Mouse (Mus musculus): ENCODE measurements around the gene Adgrd1. TPM values are rescaled to one million over a fixed set of nuclear protein-coding genes. Genes with fewer than 3 reads are reported as not detected.

Adgrd1 gene
- polyA plus RNA-seq, 1 experiment from 2014 or later: 0.08 TPM

DNA sequence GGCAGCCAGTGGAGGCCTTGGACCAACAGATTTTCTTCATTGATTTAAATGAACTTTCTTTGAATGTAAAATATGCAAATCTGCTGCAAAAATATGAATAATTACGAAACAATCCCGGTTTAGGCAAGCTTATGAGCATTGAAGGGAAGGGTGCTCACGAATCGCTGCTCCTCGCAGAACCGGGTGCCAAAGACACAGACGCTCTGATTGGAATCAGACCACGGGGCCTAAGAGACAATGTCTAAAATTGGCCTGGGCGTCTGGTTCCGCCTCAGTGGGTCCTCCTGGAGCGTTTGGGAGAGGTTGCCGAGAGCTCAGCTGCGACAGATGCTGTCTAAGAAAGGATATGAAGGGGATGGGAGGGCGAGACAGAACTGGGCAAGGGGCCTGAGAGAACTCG, 42.0 kb downstream of the Adgrd1 start:
- Histone ChIP-seq H3K36me3 (ENCODE audit: control insufficient read depth, insufficient read depth, low read length) (no peaks in the 10 kb centered on the region), H3K9me3 (ENCODE audit: control insufficient read depth, low read length) (no peaks in the 10 kb centered on the region), H3K27ac (ENCODE audit: low read depth, low read length) (no peak overlapping the region), H3K4me1 (ENCODE audit: control insufficient read depth, insufficient read depth, low read length) (no peaks in the 10 kb centered on the region), H3K4me3 (ENCODE audit: low read depth, low read length) (no peak overlapping the region), H3K9ac (replicated peaks; ENCODE audit: low read depth, low read length) (no peak overlapping the region), H3K27me3 (ENCODE audit: control insufficient read depth, insufficient read depth, low read length) (no peaks in the 10 kb centered on the region), H3K4me2 (ENCODE audit: low read depth, low read length) (no peak overlapping the region)
- WGBS: 69% methylated on average over 15 of the region's 15 CpGs
- no peak for ATAC-seq (ENCODE audit: low read depth)

DNA sequence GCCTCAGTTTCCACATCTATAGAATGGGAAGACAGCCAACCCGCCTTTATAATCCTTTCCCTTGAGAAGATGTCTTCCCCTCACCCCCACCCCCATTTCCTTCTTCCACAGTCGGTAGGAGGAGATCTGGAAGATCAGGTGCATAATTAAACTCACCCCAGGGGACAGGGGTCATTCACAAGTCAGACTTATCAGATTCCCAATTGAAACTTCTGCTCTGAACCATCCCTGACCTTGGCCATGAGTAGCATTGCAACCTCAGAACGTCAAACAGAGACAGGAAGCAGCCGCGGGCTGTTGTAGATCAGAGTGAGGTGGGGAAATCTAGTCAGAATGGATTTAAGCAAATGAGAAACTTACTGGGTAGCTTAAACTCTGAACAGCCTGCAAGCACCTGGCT, 46.3 kb downstream of the Adgrd1 start:
- no peak for ATAC-seq (ENCODE audit: low read depth)
- Histone ChIP-seq H3K4me3 (ENCODE audit: low read depth, low read length) (no peak overlapping the region), H3K27me3 (ENCODE audit: control insufficient read depth, insufficient read depth, low read length) (no peaks in the 10 kb centered on the region), H3K4me1 (ENCODE audit: control insufficient read depth, insufficient read depth, low read length) (no peaks in the 10 kb centered on the region), H3K27ac (ENCODE audit: low read depth, low read length) (no peak overlapping the region), H3K9ac (replicated peaks; ENCODE audit: low read depth, low read length) (no peak overlapping the region), H3K9me3 (ENCODE audit: control insufficient read depth, low read length) (no peaks in the 10 kb centered on the region), H3K36me3 (ENCODE audit: control insufficient read depth, insufficient read depth, low read length) (no peaks in the 10 kb centered on the region), H3K4me2 (ENCODE audit: low read depth, low read length) (no peak overlapping the region)
- WGBS: 70% methylated on average over 5 of the region's 5 CpGs

DNA sequence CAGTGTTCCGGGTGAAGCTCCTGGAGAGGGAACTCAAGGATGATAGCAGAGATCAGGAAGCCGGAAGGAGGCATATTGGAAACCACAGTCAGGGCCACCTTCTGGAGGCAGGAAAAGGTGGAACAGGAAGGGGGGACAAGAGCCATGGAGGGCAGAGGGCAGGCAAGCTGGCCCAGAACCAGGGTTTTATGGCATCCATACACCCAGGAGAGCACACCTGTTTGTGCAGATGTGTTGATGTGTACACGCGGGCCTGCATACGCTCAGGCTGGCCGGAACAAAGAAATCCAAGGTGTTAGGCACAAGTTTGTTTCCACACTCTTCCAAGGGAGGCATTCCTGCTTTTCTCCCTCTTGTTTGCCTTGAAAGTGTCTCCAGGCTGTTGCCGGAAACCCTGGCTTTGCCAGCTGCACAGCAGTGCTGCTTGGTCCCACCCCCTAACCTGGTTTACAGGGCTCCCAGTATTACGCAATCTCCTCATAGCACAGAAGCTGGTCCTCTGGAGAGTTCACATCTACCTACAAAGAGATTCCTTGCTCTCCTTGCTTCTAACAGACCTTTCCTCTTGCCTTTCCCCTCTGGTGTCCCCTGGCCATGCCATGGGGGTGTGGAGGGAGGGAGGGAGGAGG, 48.9 kb downstream of the Adgrd1 start:
- WGBS: 87% methylated on average over 8 of the region's 8 CpGs
- H3K4me3 ChIP-seq (ENCODE audit: low read depth, low read length): no peak overlapping the region
- no peak overlapping the region for H3K9ac ChIP-seq (replicated peaks; ENCODE audit: low read depth, low read length)
- no peaks in the 10 kb centered on the region for H3K9me3 ChIP-seq (ENCODE audit: control insufficient read depth, low read length)
- H3K4me2 ChIP-seq (ENCODE audit: low read depth, low read length): no peak overlapping the region
- H3K36me3 ChIP-seq (ENCODE audit: control insufficient read depth, insufficient read depth, low read length): no peaks in the 10 kb centered on the region
- H3K27ac ChIP-seq (ENCODE audit: low read depth, low read length): no peak overlapping the region
- no peaks in the 10 kb centered on the region for H3K27me3 ChIP-seq (ENCODE audit: control insufficient read depth, insufficient read depth, low read length)
- H3K4me1 ChIP-seq (ENCODE audit: control insufficient read depth, insufficient read depth, low read length): no peaks in the 10 kb centered on the region
- no peak for ATAC-seq (ENCODE audit: low read depth)

DNA sequence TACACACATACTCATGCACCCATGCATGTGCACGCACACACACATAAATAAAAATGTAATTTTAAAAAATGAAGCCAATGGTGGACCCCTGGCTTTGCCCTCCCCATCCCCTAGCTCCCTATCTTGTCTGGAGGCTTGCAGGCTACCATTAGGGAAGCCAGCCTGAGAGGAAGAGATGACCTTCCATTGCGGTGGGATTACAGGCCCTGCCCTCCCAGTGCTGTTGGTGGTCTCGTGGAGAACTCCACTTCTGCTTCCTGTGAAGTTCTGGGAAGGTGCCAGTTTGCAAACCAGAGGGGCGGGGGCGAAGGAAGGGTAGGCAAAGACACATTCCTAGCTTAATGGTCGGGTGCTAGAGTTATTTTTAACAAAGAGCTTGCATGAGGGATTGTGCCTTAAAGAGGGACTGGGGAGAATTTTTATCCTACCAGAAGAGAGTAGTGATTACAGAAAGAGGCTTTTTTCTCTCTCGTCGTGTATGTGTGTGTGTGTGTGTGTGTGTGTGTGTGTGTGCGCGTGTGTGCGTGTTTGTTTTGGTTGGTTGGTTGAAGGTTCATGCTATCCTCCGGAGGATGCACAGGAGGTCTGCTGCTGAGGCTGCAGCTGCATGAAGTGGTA, 50.5 kb downstream of the Adgrd1 start:
- Histone ChIP-seq H3K4me3 (ENCODE audit: low read depth, low read length) (no peak overlapping the region), H3K36me3 (ENCODE audit: control insufficient read depth, insufficient read depth, low read length) (no peaks in the 10 kb centered on the region), H3K27ac (ENCODE audit: low read depth, low read length) (no peak overlapping the region), H3K9me3 (ENCODE audit: control insufficient read depth, low read length) (no peaks in the 10 kb centered on the region), H3K4me1 (ENCODE audit: control insufficient read depth, insufficient read depth, low read length) (no peaks in the 10 kb centered on the region), H3K4me2 (ENCODE audit: low read depth, low read length) (no peak overlapping the region), H3K9ac (replicated peaks; ENCODE audit: low read depth, low read length) (no peak overlapping the region), H3K27me3 (ENCODE audit: control insufficient read depth, insufficient read depth, low read length) (no peaks in the 10 kb centered on the region)
- no peak for ATAC-seq (ENCODE audit: low read depth)
- 72% methylated on average over 12 of the region's 12 CpGs for WGBS

DNA sequence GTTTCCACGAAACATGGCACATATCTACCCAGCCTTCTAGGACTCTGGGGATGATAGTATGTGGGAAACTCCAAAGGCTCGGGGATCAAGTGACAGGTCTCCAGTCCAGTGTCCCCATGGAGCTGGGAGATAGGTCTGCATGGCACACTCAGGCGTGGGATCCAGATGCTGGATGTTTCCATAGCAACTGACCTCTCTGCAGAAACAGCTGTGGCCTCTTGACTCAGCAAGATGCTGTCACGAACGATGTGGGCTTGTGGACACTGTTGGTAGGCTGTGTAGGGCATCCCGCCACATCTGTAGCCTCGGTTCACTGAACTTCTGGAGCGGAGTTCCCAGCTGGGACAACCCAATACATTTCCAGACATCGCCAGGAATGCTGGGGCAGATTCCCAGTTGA, 51.9 kb downstream of the Adgrd1 start:
- Histone ChIP-seq H3K27me3 (ENCODE audit: control insufficient read depth, insufficient read depth, low read length) (no peaks in the 10 kb centered on the region), H3K4me3 (ENCODE audit: low read depth, low read length) (no peak overlapping the region), H3K4me2 (ENCODE audit: low read depth, low read length) (no peak overlapping the region), H3K36me3 (ENCODE audit: control insufficient read depth, insufficient read depth, low read length) (no peaks in the 10 kb centered on the region), H3K9me3 (ENCODE audit: control insufficient read depth, low read length) (no peaks in the 10 kb centered on the region), H3K4me1 (ENCODE audit: control insufficient read depth, insufficient read depth, low read length) (no peaks in the 10 kb centered on the region), H3K27ac (ENCODE audit: low read depth, low read length) (no peak overlapping the region), H3K9ac (replicated peaks; ENCODE audit: low read depth, low read length) (no peak overlapping the region)
- no peak for ATAC-seq (ENCODE audit: low read depth)
- WGBS: 58% methylated on average over 9 of the region's 9 CpGs

DNA sequence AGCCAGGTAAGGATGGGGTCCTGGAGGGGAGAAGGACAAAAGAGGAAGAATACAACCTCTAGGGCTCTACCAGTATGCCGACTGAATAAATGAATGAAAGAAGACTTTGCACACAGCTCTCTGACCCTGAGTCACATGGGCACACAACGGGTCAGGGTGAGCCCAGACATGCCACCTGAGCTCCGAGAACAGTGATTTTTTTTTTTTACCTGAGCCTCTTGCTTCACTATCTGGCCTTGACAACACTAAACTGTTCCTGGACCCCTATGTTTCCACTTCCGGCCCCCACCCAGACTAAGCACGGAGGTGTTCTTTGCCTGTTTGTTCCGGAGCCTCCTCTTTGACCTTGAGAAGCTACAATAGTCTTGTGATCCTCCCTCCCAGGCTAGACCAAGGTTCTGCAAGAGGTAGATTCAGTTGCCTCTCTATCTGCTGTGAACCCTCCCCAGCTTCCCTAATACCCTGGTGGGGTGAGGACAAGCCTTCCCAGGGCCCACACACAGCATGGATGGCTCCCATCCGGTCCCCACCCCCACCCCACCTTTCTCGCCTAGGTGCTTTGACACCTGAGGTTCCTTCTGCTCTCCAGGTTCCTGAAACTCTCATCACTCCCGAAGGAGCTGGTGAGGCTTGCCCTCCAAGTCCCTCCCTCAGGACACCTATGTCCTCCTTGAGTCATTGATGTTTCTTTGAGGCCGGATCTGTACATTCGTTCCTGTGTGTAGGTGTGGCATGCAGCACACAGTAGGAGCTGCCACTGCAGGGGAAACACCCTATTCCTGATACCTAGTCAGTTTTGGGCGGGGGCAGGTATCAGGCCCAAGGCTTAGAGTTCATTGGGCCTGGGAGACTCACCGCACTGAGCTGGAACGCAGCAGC, 58.7 kb downstream of the Adgrd1 start:
- H3K9me3 ChIP-seq (ENCODE audit: control insufficient read depth, low read length): no peaks in the 10 kb centered on the region
- no peaks in the 10 kb centered on the region for H3K36me3 ChIP-seq (ENCODE audit: control insufficient read depth, insufficient read depth, low read length)
- no peak for ATAC-seq (ENCODE audit: low read depth)
- H3K27me3 ChIP-seq (ENCODE audit: control insufficient read depth, insufficient read depth, low read length): no peaks in the 10 kb centered on the region
- 73% methylated on average over 14 of the region's 14 CpGs for WGBS
- H3K27ac ChIP-seq (ENCODE audit: low read depth, low read length): peak overlapping the region; percentile 2; the same call in 1 of the 2 replicates
- no peak overlapping the region; the same call in 1 of the 2 replicates for H3K4me2 ChIP-seq (ENCODE audit: low read depth, low read length)
- H3K9ac ChIP-seq (replicated peaks; ENCODE audit: low read depth, low read length): 0 out of 2 replicates have a peak overlapping the region, but pooled peaks have one; percentile 21
- H3K4me3 ChIP-seq (ENCODE audit: low read depth, low read length): no peak overlapping the region
- H3K4me1 ChIP-seq (ENCODE audit: control insufficient read depth, insufficient read depth, low read length): 0 out of 2 replicates have a peak, but pooled peaks cover 3% of the 10 kb centered on the region

DNA sequence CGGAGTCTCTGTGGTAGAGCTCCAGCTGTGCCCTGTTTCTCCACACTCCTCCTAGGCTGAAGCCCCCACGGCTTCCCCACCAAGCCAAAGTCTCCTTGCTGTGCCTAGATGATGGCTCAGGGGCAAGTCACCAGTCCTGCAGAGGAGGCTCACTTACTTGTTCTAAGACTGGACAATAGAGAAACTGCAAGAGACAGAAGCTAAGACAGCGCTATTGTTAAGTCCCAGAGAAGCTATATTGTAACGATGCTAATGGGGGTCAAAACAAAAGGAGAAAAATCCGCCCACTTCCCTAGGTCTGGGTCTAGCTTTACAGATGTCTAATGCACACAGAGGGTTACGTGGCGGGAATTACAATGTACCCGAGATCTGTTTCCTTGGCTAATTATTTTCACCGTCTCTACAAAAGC, 59.4 kb downstream of the Adgrd1 start:
- ATAC-seq (ENCODE audit: low read depth): peak; percentile 41; the same call in 1 of the 2 replicates
- 0 out of 2 replicates have a peak, but pooled peaks cover 3% of the 10 kb centered on the region for H3K4me1 ChIP-seq (ENCODE audit: control insufficient read depth, insufficient read depth, low read length)
- H3K4me3 ChIP-seq (ENCODE audit: low read depth, low read length): no peak overlapping the region
- H3K9me3 ChIP-seq (ENCODE audit: control insufficient read depth, low read length): no peaks in the 10 kb centered on the region
- H3K27me3 ChIP-seq (ENCODE audit: control insufficient read depth, insufficient read depth, low read length): no peaks in the 10 kb centered on the region
- WGBS: 8% methylated on average over 9 of the region's 9 CpGs
- H3K4me2 ChIP-seq (ENCODE audit: low read depth, low read length): no peak overlapping the region; the same call in 1 of the 2 replicates
- no peaks in the 10 kb centered on the region for H3K36me3 ChIP-seq (ENCODE audit: control insufficient read depth, insufficient read depth, low read length)
- H3K27ac ChIP-seq (ENCODE audit: low read depth, low read length): peak overlapping the region; percentile 2; the same call in 1 of the 2 replicates
- H3K9ac ChIP-seq (replicated peaks; ENCODE audit: low read depth, low read length): 0 out of 2 replicates have a peak overlapping the region, but pooled peaks have one; percentile 21

DNA sequence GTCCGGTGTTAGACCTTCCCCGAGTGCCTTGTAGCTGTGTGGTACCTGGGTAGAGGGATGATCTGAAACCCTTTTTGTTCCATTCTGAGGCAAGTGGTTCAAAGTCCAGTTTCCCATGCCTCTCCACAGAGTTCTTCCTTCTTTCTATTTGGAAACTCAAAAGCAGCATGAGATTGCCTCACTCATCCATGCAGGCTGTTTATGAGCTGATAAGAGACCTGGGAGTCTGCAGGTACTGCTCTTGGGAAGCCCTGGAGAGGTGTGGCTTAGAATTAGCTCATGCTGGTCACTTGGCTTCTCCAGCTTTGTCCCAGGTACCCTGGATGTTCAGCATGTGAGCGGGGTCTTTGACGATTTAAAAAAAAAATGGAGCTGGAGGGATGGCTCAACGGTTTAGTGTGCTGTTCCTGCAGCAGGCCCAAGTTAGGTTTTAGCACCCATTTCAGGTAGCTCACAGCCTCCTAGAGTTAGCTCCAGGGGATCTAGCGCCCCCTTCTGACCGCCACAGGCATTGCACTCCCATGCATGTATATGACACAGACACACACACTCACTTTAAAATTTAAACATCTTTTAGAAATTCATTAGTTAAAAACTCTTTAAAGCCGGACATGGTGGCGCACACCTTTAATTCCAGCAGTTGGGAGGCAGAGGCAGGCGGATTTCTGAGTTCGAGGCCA, 65.0 kb downstream of the Adgrd1 start:
- no peak overlapping the region for H3K4me3 ChIP-seq (ENCODE audit: low read depth, low read length)
- no peak for ATAC-seq (ENCODE audit: low read depth)
- H3K4me1 ChIP-seq (ENCODE audit: control insufficient read depth, insufficient read depth, low read length): 0 out of 2 replicates have a peak, but pooled peaks cover 3% of the 10 kb centered on the region
- H3K9me3 ChIP-seq (ENCODE audit: control insufficient read depth, low read length): no peaks in the 10 kb centered on the region
- WGBS: 87% methylated on average over 11 of the region's 11 CpGs
- H3K27me3 ChIP-seq (ENCODE audit: control insufficient read depth, insufficient read depth, low read length): no peaks in the 10 kb centered on the region
- H3K27ac ChIP-seq (ENCODE audit: low read depth, low read length): no peak overlapping the region
- no peak overlapping the region for H3K4me2 ChIP-seq (ENCODE audit: low read depth, low read length)
- no peaks in the 10 kb centered on the region for H3K36me3 ChIP-seq (ENCODE audit: control insufficient read depth, insufficient read depth, low read length)
- no peak overlapping the region for H3K9ac ChIP-seq (replicated peaks; ENCODE audit: low read depth, low read length)

Data from neural tube, embryonic 14.5 days (tissue).